Mouse (Mus musculus): Measurements from ENCODE around the gene Abca5. TPM values are rescaled to one million over a fixed set of nuclear protein-coding genes. Genes with fewer than 3 reads are reported as not detected.
"Not testable (repeated sequence)": the region's sequence is repeated elsewhere in the genome, so short reads cannot be mapped to it uniquely, and the experiment has no call there.

The Abca5 gene
- polyA plus RNA-seq, 1 experiment from 2014 or later: 5.8 TPM

GRCm38 (mm10) chr11:110357756-110358551 is 20.4 kb upstream of the Abca5 start:
- no peaks in the 10 kb centered on the region for H3K36me3 ChIP-seq
- WGBS: 76% methylated on average over 16 of the region's 16 CpGs
- ATAC-seq (ENCODE audit: low FRiP score, low read depth): no peak
- no peaks in the 10 kb centered on the region for H3K4me1 ChIP-seq
- no peaks in the 10 kb centered on the region for H3K27me3 ChIP-seq (replicated peaks)
- H3K4me3 ChIP-seq: no peak overlapping the region
- H3K4me2 ChIP-seq (replicated peaks): no peak overlapping the region
- H3K9ac ChIP-seq: no peak overlapping the region
- H3K27ac ChIP-seq: no peak overlapping the region
- no peaks in the 10 kb centered on the region for H3K9me3 ChIP-seq

- H3K4me2 ChIP-seq (replicated peaks); H3K27ac ChIP-seq; H3K9me3 ChIP-seq; H3K4me3 ChIP-seq; ATAC-seq (ENCODE audit: low FRiP score, low read depth); H3K36me3 ChIP-seq; H3K27me3 ChIP-seq (replicated peaks); H3K9ac ChIP-seq; H3K4me1 ChIP-seq: not testable (repeated sequence)
- WGBS: 85% methylated on average over 9 of the region's 9 CpGs
Measured at GRCm38 (mm10) chr11:110355131-110355530, 17.6 kb upstream of the Abca5 start.

GRCm38 (mm10) chr11:110354261-110354660 is 16.7 kb upstream of the Abca5 start:
- WGBS: 80% methylated on average over 9 of the region's 9 CpGs
- Histone ChIP-seq H3K27me3 (replicated peaks) (no peaks in the 10 kb centered on the region), H3K9me3 (no peaks in the 10 kb centered on the region), H3K4me3 (no peak overlapping the region), H3K4me2 (replicated peaks) (no peak overlapping the region), H3K9ac (no peak overlapping the region), H3K36me3 (no peaks in the 10 kb centered on the region), H3K4me1 (no peaks in the 10 kb centered on the region), H3K27ac (no peak overlapping the region)
- ATAC-seq (ENCODE audit: low FRiP score, low read depth): no peak

- no peak overlapping the region for H3K27ac ChIP-seq
- no peak for ATAC-seq (ENCODE audit: low FRiP score, low read depth)
- H3K4me2 ChIP-seq (replicated peaks): no peak overlapping the region
- H3K4me1 ChIP-seq: no peaks in the 10 kb centered on the region
- H3K9ac ChIP-seq: no peak overlapping the region
- H3K27me3 ChIP-seq (replicated peaks): no peaks in the 10 kb centered on the region
- 93% methylated on average over 2 of the region's 2 CpGs for WGBS
- H3K36me3 ChIP-seq: no peaks in the 10 kb centered on the region
- no peak overlapping the region for H3K4me3 ChIP-seq
- no peaks in the 10 kb centered on the region for H3K9me3 ChIP-seq
Measured at GRCm38 (mm10) chr11:110348170-110348569, 10.7 kb upstream of the Abca5 start.

GRCm38 (mm10) chr11:110347768-110348167 is 10.3 kb upstream of the Abca5 start:
- Histone ChIP-seq H3K4me1 (no peaks in the 10 kb centered on the region), H3K4me3 (no peak overlapping the region), H3K36me3 (no peaks in the 10 kb centered on the region), H3K27me3 (replicated peaks) (no peaks in the 10 kb centered on the region), H3K9ac (no peak overlapping the region), H3K27ac (no peak overlapping the region), H3K9me3 (no peaks in the 10 kb centered on the region), H3K4me2 (replicated peaks) (no peak overlapping the region)
- WGBS: 69% methylated on average over 6 of the region's 6 CpGs
- ATAC-seq (ENCODE audit: low FRiP score, low read depth): no peak

- Histone ChIP-seq H3K4me3 (peak overlapping the region; percentile 74), H3K4me2 (replicated peaks) (peak overlapping the region; percentile 78), H3K9ac (peak overlapping the region; percentile 64), H3K27ac (no peak overlapping the region), H3K4me1 (no peaks in the 10 kb centered on the region), H3K27me3 (replicated peaks) (no peaks in the 10 kb centered on the region), H3K9me3 (no peaks in the 10 kb centered on the region), H3K36me3 (no peaks in the 10 kb centered on the region)
- peak; percentile 56 for ATAC-seq (ENCODE audit: low FRiP score, low read depth)
- WGBS: under 1% methylated on average over 18 of the region's 18 CpGs
Measured at GRCm38 (mm10) chr11:110336814-110337288, 665 bp downstream of the Abca5 start.

GRCm38 (mm10) chr11:110330093-110330492 is 7.4 kb downstream of the Abca5 start:
- Histone ChIP-seq H3K9ac (no peak overlapping the region), H3K36me3 (no peaks in the 10 kb centered on the region), H3K4me1 (peaks cover 8% of the 10 kb centered on the region; the same call in 1 of the 2 replicates), H3K4me2 (replicated peaks) (no peak overlapping the region), H3K9me3 (no peaks in the 10 kb centered on the region), H3K27me3 (replicated peaks) (no peaks in the 10 kb centered on the region), H3K4me3 (no peak overlapping the region), H3K27ac (no peak overlapping the region)
- WGBS: 79% methylated on average over 6 of the region's 6 CpGs
- no peak for ATAC-seq (ENCODE audit: low FRiP score, low read depth)

GRCm38 (mm10) chr11:110322266-110322665 is 15.2 kb downstream of the Abca5 start:
- no peak overlapping the region for H3K9ac ChIP-seq
- H3K36me3 ChIP-seq: no peaks in the 10 kb centered on the region
- H3K4me1 ChIP-seq: no peaks in the 10 kb centered on the region
- no peak overlapping the region for H3K4me3 ChIP-seq
- no peak overlapping the region for H3K4me2 ChIP-seq (replicated peaks)
- WGBS: 78% methylated on average over 8 of the region's 8 CpGs
- H3K27ac ChIP-seq: no peak overlapping the region
- no peaks in the 10 kb centered on the region for H3K27me3 ChIP-seq (replicated peaks)
- ATAC-seq (ENCODE audit: low FRiP score, low read depth): no peak
- no peaks in the 10 kb centered on the region for H3K9me3 ChIP-seq

GRCm38 (mm10) chr11:110306475-110307168 is 30.9 kb downstream of the Abca5 start:
- no peaks in the 10 kb centered on the region for H3K36me3 ChIP-seq
- H3K27ac ChIP-seq: no peak overlapping the region
- no peaks in the 10 kb centered on the region for H3K9me3 ChIP-seq
- no peaks in the 10 kb centered on the region for H3K27me3 ChIP-seq (replicated peaks)
- 91% methylated on average over 12 of the region's 12 CpGs for WGBS
- no peak overlapping the region for H3K4me3 ChIP-seq
- no peak overlapping the region for H3K9ac ChIP-seq
- H3K4me1 ChIP-seq: no peaks in the 10 kb centered on the region
- no peak overlapping the region for H3K4me2 ChIP-seq (replicated peaks)
- ATAC-seq (ENCODE audit: low FRiP score, low read depth): no peak

GRCm38 (mm10) chr11:110303411-110303810 is 34.1 kb downstream of the Abca5 start:
- Histone ChIP-seq H3K36me3 (no peaks in the 10 kb centered on the region), H3K27me3 (replicated peaks) (no peaks in the 10 kb centered on the region), H3K27ac (no peak overlapping the region), H3K4me3 (no peak overlapping the region), H3K9me3 (no peaks in the 10 kb centered on the region), H3K9ac (no peak overlapping the region), H3K4me2 (replicated peaks) (no peak overlapping the region), H3K4me1 (no peaks in the 10 kb centered on the region)
- ATAC-seq (ENCODE audit: low FRiP score, low read depth): no peak
- 54% methylated on average over 3 of the region's 3 CpGs for WGBS

- H3K9ac ChIP-seq: no peak overlapping the region
- WGBS: 88% methylated on average over 13 of the region's 13 CpGs
- H3K36me3 ChIP-seq: no peaks in the 10 kb centered on the region
- no peak overlapping the region for H3K27ac ChIP-seq
- no peaks in the 10 kb centered on the region for H3K4me1 ChIP-seq
- H3K4me2 ChIP-seq (replicated peaks): no peak overlapping the region
- H3K9me3 ChIP-seq: no peaks in the 10 kb centered on the region
- H3K4me3 ChIP-seq: no peak overlapping the region
- ATAC-seq (ENCODE audit: low FRiP score, low read depth): no peak
- no peaks in the 10 kb centered on the region for H3K27me3 ChIP-seq (replicated peaks)
Measured at GRCm38 (mm10) chr11:110297917-110298533, 39.5 kb downstream of the Abca5 start.

GRCm38 (mm10) chr11:110290586-110290985 is 46.9 kb downstream of the Abca5 start:
- Histone ChIP-seq H3K36me3 (peaks cover 4% of the 10 kb centered on the region; the same call in 1 of the 2 replicates), H3K9ac (no peak overlapping the region), H3K27me3 (replicated peaks) (no peaks in the 10 kb centered on the region), H3K9me3 (no peaks in the 10 kb centered on the region), H3K27ac (no peak overlapping the region), H3K4me2 (replicated peaks) (no peak overlapping the region), H3K4me3 (no peak overlapping the region), H3K4me1 (no peaks in the 10 kb centered on the region)
- WGBS: 72% methylated on average over 2 of the region's 2 CpGs
- no peak for ATAC-seq (ENCODE audit: low FRiP score, low read depth)
